Mouse (Mus musculus) urinary bladder, postnatal 10 days (tissue): Measurements from ENCODE around the gene Umps.

Experiments used
- DNase-seq: peaks from one replicate; pipeline ENCODE4 v3.0.0; 2022; ENCODE audit warnings: low spot score

Umps gene

GRCm38 (mm10) chr16:33954793-33955192 is 12.0 kb downstream of the Umps start:
- DNase-seq: no peak

- no peak for DNase-seq
Measured at GRCm38 (mm10) chr16:33953008-33953407, 13.8 kb downstream of the Umps start.

DNA sequence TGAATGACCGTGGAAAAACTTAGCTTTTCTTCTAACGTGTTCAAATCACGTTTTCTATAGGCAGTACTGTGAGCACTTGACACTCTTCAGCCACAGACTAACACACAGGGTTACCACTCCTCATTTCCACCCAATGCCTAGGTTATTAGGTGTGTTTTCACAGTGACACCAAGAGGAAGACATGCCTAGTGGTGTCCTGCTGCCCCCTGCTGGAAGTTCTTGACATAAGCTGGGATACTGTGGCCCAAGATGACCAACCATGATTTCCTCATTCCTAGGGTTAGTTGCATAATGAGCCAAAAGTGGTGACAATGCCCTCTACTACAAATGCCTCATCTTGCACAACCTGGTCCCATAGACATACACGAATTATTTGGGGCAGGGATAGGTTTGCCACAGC is 16.0 kb downstream of the Umps start:
- DNase-seq: no peak

DNA sequence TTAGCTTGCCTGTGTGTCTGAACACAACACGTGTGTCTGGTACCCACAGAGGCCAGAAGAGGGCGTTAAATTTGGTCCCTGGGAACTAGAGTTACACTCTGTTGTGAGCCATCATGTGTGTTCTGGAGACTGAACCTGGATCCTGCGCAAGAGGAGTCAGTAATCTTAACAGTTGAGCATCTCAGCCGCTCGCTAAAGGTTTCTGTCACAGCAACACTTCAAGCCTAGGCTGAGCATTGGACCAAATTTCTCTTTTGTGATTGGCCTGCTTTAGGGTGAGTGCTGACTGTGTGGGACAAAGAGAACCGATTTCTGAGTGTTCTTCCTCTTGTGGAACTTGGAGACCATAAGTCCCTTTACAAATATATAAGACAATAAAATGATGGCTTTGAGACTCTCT is 16.5 kb downstream of the Umps start:
- no peak for DNase-seq

DNA sequence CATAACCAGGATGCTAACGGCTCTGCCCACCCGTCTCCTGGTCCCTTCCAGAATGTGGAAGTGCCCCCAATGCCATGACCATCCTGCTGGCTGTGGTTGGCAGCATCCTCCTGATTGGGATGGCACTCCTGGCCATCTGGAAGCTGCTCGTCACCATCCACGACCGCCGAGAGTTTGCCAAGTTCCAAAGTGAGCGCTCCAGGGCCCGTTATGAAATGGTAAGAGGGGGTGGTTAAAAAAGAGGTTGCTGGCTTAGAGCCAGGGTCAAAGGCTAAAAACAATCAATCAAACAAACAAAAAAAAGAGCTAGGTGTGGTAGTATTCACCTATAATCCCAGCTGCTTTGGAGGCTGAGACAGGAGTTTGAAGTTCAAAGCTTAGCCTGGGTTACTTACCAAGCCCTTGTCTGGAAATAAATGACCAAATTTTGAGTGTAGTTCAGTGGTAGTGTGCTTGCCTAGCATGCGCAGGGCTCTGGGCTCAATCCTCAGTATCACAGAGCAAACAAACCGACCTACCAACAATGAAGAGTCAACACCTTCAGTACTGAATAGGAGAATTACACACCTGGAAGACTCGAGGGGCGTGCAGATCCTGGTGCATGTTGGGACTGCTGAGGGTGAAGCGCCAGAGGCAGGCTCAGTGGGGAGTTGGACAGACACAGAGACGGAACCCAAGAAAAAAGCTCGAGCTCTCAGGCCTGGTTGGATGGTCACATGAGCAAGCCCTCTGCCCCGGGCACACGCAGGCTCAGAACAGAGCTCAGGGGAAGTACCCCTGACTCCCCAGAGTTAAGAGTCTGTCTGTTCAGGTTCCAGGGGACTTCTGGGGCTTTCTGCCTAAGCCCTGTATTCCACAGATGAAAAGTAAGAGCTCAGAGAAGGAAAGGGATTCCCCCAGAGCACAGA is 18.9 kb downstream of the Umps start:
- no peak for DNase-seq

DNA sequence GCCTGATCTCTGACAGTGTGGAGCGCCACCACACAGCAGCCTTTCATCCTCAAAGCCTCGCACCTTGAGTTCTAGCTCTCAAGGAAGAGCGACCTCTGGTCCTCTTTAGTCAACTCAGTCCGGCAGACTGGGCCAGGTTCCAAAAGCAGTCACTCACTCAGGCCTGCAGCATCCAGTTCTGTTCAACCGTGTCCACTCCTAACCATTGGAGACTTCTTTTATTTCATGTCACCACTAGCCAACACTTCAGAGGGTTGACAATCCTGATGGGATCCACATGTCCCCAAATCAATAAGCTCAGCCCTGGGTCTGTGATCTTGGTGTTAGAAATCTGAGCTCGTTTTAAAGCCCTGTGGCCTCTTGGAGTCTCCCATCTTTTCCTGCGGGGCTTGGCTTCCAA is 20.8 kb downstream of the Umps start:
- no peak for DNase-seq

DNA sequence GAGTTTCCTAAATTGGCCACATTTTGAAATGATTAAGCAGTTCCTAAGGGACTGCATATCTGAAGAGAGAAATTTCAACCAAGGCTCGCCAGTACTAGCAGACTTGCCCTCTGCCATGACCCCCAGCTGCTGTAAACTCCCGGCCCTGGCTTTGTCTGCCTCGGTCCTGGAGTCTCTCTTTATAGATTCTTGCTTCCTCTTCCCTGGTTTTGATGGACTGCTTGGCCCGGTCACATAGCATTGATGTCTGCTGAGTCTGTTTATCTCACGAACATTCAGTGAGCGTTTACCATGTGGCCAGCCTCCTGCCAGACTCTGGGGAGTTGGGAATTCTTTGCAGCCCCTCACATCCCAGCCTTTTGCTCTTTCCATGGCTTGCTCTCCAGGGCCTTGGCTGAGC is 22.1 kb downstream of the Umps start:
- DNase-seq: no peak

- DNase-seq: no peak
Measured at GRCm38 (mm10) chr16:33944126-33944525, 22.7 kb downstream of the Umps start.

GRCm38 (mm10) chr16:33943388-33943787 is 23.4 kb downstream of the Umps start:
- DNase-seq: no peak

DNA sequence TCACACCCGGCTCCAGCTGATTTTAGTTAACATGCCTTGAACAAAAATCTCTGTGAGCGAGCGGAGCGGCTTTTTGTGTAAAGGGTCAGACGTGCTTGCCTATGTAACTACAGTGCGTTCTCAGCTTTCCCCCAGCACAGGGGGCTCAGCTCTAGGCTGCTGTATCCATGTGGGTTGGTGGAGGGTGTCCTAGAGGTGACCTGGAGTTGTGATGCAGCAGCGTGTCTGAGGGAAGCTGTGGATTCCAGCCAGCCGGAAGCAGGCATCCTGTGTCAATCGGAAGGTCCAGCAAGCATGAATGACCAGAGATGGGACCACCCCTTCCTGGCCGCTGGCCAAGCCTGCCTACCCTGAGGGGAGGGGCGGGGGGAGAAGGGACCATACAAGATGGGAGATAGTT is 24.5 kb downstream of the Umps start:
- no peak for DNase-seq

DNA sequence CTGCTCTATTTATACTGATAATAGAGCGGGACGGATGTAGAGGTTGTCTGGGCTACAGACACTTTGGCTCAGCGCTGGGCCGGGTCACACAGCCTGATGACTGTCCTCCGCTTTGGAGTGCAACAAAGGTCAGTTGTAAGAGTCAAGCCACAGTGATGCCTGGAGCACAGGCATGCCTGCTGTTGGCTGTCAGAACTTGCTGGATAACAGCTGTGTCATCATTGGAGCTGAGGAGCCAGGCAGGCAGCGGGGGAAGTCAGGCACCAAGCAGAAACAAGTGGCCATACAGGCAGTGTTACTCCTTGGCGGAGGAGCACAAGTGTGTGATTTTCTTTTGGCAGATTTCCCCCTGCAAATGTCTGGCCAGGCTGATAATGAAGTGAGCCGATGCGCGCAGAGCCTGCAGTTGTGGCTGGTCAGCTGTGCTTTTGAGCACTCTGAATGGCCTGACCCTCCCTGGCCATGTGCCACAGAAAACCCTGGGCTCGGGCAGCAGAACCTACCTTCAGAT is 25.5 kb downstream of the Umps start:
- DNase-seq: no peak

DNA sequence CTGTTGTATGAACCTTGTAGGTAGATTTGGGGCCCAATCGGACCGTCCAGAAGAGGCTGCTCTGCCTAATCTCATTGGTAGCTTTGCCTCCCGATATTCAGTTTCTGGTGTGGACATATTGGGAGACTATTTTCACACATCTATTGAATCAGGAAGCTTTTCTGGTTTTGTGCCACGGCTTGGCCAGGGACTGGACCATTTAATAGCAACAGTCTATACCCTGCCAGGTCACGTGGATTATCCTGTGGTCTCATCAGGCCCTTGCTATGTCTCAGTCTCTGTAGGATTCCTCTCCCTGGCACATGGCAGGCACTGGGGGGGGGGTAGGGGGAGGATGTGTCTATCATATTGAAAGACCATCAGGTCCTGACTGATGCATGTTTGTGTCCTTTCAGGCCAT is 26.7 kb downstream of the Umps start:
- no peak for DNase-seq

DNA sequence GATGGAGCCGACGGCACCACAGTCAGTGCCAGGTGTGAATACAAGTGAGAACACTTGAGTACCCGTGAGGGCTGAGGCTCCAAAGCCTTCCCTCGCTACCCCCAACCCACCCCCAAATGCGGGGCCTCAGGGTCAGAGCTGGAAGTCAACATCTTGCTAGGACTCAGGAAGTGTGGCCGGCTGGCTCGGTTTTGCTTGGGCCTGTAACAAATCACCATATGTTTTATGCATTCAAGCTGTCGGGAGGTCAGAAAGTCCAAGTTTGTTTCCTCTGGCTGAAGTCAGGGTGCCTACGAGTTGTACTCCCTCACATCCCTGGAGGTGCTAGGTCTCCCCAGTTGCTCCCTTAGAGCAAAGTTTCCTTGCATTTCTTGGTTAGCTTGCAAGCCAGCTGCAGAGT is 27.2 kb downstream of the Umps start:
- no peak for DNase-seq

GRCm38 (mm10) chr16:33939133-33939531 is 27.7 kb downstream of the Umps start:
- DNase-seq: no peak

DNA sequence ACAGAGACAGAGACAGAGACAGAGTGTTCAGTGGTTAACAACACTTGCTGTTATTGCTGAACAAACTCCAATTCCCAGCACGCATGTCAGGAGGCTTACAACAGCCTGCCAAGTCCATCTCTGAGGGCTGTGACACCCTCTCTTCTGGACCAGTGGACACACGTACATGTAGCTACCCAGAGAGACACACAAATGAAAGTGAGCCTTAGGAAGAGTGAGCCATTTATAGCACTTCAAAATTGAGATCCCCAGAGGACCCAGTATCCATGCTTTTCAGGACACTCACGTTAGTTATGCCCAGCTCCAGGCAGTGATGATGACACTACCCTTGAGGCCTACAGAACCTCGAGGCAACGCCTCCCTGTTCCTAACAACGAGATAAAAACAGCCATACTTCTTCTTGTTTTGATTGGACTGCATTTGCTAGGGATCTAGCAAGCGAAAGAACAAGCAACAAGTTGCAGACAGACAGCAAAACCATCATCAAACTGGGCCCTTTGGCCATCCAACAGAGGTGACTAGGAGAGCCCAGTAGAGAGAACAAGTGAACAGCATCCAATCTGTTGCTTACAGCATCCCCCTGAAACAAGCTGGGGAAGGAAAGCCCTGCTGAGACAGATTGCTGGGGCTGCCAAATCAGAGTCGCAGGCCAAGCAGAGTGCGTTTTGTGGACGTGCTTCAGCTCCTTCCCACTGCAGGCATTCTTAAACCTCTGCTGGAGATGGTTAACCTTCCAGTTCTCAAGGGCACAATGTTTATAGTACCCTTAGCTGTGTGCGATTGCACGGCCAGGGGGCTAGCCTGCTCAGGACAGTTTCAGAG is 28.3 kb downstream of the Umps start:
- DNase-seq: no peak

DNA sequence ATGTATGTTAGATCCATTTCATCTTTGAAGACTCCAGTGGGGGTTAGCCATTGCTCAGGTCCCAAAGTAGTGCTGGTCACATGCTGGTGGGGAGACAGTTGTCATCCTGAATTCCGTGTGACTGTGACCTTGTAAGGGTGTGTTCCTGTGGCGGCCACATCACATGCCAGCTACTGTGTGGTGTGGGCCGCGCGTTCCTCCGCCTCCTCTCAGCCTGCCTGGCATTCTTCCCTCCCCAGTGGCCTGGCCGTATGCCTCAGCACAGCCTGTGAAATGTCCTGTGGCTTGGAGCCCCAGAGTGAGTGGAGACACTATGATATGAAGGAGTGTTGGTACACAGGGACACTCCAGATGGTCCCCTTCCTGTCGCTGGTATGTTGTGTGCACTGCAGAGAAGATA is 29.3 kb downstream of the Umps start:
- no peak for DNase-seq

GRCm38 (mm10) chr16:33936885-33937284 is 30.0 kb downstream of the Umps start:
- DNase-seq: no peak

DNA sequence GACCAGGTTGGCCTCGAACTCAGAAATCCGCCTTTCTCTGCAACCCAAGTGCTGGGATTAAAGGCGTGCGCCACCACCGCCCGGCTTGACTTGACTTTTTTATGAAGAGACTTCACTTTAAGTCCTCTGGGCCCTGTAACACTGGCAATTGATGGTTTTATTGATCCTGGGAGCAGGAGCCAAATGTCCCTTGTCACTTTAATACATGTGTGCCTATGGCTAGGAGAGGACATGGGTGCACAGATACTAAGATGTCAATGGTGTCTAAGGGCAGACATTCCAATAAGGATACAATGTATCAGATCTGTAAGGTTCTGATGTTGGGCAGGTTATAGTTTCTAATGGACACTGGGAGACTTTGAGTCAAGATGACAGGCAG is 31.4 kb downstream of the Umps start:
- no peak for DNase-seq

DNA sequence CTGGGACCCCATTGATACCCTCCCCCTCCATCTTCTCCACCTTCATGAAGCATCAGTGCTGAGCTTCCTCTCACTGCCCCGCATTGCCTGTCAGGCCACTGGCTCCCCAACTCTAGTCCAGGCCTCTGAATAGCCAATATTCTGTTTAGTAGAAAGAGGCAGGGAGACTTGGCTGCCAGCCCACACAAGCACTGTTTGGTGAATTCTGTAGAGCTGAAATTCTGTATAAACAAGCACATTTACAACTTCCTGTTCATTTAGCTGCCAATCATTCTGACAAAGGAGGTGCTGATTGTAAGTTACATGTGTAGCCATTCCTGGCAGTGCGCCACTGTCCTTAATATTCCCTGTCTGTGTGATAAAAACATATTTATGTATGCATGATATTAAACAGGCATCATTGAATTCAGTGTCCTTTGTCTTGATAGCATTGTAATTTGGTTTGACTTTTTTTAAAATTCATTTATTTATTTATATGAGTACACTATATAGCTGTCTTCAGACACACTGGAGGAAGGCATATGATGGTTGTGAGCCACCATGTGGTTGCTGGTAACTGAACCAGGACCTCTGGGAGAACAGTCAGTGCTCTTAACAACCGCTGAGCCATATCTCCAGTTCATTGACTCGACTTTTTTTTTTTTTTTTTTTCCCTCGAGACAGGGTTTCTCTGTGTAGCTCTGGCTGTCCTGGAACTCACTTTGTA is 32.0 kb downstream of the Umps start:
- no peak for DNase-seq

DNA sequence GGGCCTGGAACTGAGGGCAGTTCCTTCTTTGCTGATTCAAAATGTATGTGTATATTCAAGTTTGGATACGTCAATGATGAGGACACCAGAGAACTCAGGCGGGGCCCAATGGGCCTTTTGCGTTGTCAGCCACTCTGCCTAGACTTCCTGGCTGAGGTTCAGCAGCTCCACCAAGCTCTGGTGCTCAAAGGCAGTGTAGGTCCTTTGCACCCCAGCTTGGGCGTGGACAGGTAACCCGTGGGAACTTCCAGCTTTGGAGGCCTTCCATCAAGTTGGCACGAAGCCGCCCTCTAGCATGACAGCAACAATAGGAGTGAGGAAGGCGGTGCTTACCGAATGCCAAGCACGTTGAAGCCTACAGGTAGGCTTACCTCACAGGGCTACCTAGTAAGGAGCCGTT is 33.4 kb downstream of the Umps start:
- DNase-seq: no peak

GRCm38 (mm10) chr16:33932126-33932525 is 34.7 kb downstream of the Umps start:
- DNase-seq: no peak

GRCm38 (mm10) chr16:33931682-33932081 is 35.2 kb downstream of the Umps start:
- DNase-seq: no peak

DNA sequence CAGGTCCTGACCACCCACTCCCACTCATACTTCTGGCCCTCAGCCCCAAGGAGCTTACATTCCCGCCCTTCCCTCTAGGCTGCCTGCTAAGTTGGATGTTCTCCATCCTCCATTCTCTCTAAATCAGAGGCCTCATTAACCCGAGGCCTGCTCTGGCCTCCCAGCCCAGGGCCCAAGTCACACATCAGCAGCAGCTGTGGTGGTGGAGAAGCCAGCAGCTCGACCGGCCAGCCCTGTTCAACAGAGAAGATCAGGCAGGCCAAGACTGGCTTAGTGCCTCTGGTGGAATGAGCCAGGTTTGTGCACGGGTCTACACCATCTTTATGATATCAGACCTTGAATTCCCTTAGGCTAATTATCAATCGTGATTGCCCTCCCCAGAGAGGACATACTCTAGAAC is 36.1 kb downstream of the Umps start:
- DNase-seq: no peak
